Mouse (Mus musculus): ENCODE data around the gene Mrps34. TPM values are rescaled to one million over a fixed set of nuclear protein-coding genes. Genes with fewer than 3 reads are reported as not detected.

Mrps34 gene
- polyA plus RNA-seq, 1 experiment from 2014 or later: 136 TPM

DNA sequence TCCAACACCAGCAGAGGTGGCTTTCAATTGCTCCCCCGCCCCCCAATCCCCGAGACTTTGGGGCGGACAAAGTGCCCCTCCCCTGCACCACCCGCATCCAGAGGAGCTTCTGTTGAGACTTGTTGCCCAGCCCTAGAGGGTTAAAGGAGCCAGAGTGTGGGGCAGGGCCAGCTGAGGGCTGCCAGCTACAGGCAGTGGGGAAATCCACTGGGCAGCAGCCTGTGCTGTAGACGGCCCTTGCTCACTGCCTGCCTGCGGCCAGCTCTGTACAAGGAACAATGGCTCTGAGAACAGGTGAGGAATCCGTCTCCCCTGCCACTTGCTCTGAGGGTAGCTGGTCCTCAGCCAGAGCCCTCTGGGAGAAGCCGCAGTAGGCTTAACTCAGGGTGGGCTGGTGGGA lies 16.4 kb upstream of the Mrps34 start:
- DNase-seq (ENCODE audit: low spot score): no peak

DNA sequence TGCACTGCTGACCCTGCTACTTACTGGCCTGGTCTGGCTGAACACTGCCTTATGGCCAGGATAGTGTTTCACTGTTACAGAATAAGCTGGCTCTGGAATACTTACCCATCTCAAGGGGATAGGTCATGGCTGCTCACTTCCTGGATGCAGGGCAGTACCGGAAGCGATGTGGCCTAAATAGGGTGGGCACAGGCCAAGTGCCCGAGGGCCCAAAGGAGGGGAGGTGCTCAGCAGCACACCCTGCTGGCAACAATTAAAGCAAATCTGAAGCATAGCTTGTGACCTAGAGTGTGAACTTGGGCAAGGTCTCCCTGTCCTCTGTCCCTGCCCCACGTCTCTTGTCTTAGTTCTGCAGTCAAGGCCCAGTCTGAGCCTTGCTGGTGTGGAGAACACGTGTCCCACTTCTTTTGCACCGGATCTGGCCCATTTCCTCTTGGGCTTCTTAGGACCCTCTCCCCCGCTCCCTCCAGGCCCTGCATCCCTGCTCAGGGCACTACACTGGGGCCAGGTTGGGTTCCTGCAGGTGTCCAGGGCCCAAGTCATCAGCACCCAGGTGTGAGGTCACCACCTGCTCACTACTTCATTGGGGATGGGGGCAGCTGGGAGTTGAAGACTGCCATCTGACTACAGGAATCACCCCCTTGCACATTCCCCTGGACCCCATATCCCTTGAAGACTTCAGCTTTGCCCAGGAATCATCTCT lies 13.0 kb upstream of the Mrps34 start:
- DNase-seq (ENCODE audit: low spot score): no peak

DNA sequence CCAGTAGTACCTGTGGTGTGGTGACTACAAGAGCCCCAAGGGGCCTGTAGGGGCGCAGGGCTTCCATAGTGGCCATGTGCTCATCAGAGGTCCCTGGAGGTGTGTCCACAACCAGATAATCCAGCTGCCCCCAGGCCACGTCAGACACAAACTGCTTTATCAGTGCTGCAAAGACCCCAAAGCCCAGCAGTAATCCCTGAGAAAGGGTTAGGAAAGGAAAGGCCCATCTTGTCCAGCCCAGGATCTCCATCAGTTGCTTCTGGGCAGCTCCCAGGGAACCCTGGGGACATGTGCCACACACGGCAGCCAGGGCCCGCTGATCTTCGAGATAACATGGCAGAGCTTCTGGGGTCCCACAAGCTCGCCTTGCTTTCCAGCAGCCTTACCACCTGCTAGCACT lies 10.5 kb upstream of the Mrps34 start:
- no peak for DNase-seq (ENCODE audit: low spot score)

- DNase-seq (ENCODE audit: low spot score): no peak
These were observed 9.4 kb upstream of the Mrps34 start for GRCm38 (mm10) chr17:24885356-24886133.

GRCm38 (mm10) chr17:24886134-24886931 lies 8.6 kb upstream of the Mrps34 start, which contains the start of the genes Nubp2 and Spsb3:
Gene Nubp2, minus strand, starts transcription at chr17:24886349.
Gene Spsb3, plus strand, starts transcription at chr17:24886643.
- peak; percentile 99 for DNase-seq (ENCODE audit: low spot score)

GRCm38 (mm10) chr17:24886932-24887271 lies 8.0 kb upstream of the Mrps34 start:
- DNase-seq (ENCODE audit: low spot score): no peak

- peak; percentile 45 for DNase-seq (ENCODE audit: low spot score)
These were observed 7.4 kb upstream of the Mrps34 start for GRCm38 (mm10) chr17:24887291-24888080.

GRCm38 (mm10) chr17:24888862-24889261 lies 6.1 kb upstream of the Mrps34 start:
- DNase-seq (ENCODE audit: low spot score): no peak

- no peak for DNase-seq (ENCODE audit: low spot score)
These were observed 4.5 kb upstream of the Mrps34 start for GRCm38 (mm10) chr17:24890151-24891092.

DNA sequence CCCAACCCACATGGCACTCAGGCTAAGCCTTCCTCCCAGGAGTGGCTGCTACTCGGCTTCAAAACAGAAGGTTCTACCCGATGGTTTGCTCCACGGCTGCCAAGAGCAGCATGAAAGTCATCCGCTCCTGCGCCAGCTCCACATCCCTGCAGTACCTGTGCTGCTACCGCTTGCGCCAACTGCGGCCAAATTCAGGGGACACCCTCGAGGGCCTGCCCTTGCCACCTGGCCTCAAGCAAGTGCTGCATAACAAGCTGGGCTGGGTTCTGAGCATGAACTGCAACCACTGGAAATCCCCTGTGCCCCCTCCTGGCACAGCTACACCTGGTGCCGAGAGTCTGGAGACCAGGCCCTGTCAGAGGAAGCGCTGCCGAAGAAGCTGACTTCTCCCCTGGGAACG lies 3.6 kb upstream of the Mrps34 start:
- DNase-seq (ENCODE audit: low spot score): no peak

- DNase-seq (ENCODE audit: low spot score): no peak
These were observed 2.1 kb upstream of the Mrps34 start for GRCm38 (mm10) chr17:24892785-24893184.

DNA sequence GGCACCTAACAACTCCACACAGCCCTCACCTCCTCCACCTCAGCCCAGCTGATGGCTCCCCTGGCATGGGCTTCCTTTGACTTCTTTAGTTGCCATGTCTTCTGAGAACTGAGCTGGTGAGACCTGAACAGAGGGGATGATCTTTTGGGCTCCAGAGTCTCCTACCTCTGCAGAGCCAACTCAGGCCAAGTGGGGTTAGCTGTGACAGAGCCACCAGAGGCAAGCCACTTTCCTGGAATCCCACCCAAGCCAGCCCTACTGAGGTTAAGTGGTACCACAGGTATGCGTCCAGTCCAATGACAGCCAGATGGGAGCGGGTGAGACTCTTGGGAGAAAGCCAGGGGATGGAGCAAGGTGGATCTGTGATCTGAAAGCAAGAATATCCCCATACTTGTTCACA lies 1.6 kb upstream of the Mrps34 start:
- no peak for DNase-seq (ENCODE audit: low spot score)

DNA sequence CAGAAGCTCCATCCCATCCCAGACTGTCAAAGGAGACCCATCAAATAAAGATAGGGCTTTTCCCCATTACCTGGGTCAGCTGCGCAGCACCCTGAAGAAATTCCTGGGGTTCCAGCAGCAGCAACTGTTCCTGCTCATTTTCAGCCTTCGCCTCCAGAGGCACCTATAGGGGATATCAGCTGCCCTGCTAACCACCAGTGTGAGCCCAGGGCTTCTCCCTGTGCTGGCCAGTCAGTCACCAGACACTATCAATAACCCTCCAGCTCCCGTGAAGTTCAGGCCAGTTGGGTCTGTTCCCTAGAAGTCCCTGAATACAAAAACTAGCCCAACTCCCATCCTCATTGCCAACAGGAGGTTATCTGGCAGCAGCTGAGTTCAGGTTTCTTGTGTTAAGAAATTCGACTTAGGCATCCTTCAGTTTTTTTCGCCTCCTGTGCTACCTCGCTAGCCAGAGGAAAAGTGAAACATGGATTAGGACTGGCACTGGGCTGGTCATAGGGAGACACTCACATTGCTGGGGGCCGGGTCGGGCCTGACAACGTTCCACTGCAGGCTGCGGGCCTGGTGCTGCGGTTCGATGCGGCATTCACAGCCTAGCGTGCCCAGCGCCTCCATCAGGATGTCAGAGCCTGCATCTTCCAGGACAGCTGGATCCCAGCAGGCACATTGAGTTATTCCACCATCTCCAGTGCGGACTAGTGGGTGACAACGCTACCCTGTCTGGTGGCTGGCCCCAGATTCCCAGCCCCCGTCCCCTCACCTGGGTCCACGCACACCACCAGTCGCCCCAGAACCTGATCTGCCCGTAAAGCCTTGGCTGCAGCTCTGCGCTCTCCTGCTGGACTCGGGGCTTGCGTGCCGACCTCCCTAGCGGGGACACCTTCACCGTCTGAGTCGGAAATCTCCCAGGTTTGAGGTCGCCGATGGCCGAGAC lies 588 bp upstream of the Mrps34 start:
- no peak for DNase-seq (ENCODE audit: low spot score)

DNA sequence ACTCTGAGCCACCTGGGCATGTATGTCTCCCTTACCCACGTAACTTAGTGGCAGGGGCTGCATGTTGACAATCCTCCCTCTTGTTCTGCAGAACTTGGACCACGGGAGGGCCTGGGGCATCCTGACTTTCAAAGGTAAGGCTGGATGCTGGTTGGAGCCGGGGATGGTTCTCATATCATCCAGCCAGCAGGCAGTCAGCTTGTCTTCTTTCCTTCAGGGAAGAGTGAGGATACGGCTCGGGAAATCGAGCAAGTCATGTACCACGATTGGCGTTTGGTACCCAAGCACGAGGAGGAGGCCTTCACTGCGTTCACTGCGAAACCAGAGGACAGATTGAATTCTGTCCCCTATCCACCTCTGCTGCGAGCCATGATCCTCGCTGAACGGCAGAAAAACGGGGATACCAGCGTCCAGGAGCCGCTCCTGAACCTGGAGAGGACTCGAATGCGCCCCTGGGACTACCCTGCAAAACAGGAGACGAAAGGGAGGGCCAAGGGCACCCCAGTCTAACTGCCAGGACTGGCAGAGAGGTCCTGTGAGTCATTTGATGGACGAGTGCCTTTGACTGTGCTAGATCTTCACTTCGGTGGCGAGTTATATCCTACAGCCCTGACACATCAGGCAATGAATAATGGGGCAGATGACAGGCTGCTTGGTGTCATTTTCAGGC lies 790 bp downstream of the Mrps34 start:
- DNase-seq (ENCODE audit: low spot score): no peak

DNA sequence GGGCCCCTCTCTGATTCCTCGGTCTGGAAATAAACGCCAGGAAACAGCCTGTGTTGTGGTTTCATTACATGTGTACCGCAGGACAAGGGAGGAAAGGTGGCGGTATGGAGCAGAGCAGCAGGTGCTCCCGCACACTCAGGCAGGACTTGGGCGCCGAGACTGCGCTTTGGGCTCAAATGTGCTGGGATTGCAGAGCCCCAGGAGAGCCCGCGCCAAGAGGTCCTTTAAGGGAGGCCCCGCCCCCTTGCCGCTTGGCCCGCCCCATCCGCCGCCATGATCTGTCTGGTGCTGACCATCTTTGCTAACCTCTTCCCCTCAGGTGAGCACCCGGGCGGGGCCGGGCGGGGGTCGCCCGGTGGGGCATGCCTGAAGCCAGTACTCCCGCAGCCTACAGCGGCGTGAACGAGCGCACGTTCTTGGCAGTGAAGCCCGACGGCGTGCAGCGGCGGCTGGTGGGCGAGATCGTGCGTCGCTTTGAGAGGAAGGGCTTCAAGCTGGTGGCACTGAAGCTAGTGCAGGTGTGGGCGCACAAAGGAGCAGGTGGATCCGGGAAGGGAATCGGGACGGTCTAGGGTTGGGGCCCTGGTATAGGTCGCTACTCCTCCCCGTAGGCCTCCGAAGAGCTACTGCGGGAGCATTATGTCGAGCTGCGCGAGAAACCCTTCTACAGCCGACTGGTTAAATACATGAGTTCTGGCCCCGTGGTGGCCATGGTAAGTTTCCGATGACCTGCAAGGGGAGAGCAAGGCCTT lies 1.5 kb downstream of the Mrps34 start, which contains the start of gene Nme3:
Gene Nme3, plus strand, starts transcription at position 260 of the 752 bp plus-strand sequence.
- DNase-seq (ENCODE audit: low spot score): peak; percentile 70

DNA sequence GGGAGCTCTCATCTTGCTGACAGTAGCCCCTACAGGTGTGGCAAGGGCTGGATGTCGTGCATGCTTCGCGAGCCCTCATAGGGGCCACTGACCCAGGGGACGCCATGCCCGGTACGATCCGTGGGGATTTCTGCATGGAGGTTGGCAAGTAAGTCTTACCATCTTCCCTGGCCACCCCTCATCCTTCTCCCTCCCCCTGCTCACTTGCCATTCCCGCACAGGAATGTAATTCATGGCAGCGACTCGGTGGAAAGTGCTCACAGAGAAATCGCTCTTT lies 2.0 kb downstream of the Mrps34 start:
- no peak for DNase-seq (ENCODE audit: low spot score)

GRCm38 (mm10) chr17:24897600-24897999 lies 2.7 kb downstream of the Mrps34 start:
- DNase-seq (ENCODE audit: low spot score): no peak

All from thymus, postnatal 0 days (tissue).